Mouse (Mus musculus): ENCODE data around the gene Gabra1.

Gene Gabra1

DNA sequence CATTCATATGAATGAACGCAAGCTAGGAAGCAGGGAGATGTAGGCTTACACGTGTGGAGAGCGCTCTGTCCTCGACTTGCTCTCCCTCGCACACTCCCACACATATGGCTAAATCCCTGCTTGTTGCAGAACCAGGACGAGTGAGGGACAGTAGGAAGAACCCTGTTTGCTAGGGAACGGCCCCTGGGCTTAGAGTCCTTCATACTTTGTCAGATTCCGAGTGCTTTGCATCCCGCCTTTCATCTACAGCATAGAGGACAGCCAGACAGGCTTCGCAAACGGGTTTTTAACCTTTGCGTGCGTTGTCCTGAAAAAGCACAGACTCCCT is at the start of gene Gabra1:
TSS of gene Gabra1 (minus strand) at position 106 of the 328 bp plus-strand sequence.
- no peak for DNase-seq (ENCODE audit: low spot score)

DNA sequence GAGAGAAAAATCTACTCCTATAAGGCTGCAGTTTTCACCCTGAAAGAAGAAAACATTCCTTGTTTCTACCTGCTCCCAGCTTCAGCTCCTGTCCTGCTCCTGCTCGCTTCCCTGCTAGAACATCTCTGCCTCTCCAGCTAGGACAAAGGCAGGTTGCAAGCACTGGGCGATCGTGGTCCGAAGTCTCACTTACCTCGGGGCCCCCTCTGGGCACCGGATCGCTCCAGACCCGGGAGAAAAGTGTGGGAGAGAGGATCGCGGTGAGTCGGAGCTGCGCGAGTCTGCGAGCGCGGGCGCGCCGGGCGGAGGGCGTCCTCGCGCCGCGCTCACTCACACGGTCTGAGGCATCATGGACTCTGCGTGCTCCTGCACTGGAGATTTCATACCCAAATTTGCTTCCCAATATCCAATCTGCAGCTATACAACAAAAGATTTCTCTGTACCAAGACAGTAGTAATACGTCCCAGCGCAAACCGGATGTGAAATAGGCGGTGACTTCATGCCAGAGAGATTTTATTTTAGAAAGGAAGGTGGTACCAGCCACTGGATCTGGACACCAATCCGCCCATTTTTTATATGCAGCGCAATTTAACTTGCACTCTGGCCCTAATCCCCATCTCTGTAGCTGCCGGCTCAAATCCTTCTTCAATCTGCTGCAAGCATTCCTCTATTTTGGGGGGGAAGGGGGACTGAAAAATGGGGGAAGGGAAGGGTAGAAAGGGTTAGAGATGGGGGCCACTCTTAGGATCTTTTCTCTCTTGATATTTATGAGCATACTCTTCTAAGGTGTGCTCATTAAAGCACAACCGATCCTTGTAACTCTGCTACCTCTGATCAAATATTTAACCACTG is 531 bp downstream of the Gabra1 start:
- DNase-seq (ENCODE audit: low spot score) = no peak

DNA sequence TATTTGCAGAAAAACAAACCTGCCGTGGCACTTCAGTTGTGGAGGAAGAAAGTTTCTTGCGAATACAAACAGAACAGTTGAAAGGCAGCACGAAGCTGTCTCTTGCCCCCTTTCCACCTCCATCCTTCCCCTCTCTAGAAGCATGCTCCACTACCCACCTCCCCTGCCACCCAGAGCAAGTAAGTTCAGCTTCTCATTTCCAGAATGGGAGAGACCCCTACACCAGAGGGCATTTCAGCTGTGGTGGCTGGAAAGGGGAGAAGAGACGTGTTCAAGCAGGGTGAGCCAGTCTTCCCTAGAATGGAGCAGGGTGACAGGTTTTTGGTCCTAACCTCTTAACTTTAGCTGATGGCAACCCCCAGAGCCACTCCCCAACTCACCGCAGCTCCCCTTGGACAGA is 1.3 kb downstream of the Gabra1 start:
- no peak for DNase-seq (ENCODE audit: low spot score)

DNA sequence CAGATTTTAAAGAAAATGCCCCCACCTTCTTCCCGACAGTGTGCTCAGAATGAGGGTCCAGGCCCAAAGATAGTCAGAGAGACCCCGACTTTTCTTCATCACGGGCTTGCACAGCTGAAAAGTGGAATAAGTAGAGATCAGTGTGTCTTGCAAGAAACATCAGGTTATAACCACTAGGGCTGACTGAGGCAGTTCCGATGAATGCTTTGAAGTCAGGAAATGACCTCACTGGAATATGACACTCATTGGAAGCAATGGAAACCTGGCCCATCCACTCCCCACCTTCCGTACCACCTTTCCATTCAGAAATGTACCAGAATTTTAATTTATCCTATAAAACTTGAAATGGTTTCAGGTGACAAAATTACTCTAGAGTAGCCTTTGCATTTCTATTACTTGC is 3.2 kb downstream of the Gabra1 start:
- DNase-seq (ENCODE audit: low spot score) = no peak

DNA sequence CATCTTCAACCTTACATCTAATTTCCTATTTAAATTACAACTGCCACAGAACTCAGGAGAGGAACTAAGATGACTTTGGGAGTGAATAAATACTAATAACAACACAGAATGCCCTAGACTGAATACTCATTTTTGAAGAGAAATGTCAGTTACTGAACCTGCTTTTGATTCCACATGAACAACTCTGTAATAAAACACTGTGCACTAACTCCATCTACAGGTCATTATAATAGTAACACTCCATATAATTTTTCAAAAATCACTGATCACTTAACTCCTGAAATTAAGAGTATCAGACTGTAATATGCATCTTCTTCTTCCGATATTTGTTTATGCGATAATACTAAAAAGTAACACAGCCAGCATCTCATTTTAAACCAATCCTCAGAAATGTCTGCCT is 4.4 kb downstream of the Gabra1 start:
- DNase-seq (ENCODE audit: low spot score) = no peak

DNA sequence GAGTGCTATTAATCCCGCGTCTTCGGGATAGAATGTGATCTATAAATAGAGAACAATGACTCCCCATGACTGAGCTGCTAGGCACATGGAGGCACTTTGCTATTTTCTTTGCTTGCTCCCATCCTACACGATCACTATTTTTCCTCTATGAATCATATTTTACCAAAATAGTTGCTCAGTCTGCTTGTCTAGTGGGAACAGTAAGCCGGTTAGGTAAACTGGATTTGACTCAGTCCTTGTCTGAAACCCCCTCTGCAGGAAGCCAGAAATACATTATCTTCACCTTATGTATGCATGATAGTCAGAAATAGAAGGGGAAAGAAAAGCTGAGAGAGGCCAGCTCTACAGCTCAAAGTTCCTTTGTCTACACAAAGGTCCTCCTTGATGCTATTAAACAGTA is 31.3 kb downstream of the Gabra1 start:
- no peak for DNase-seq (ENCODE audit: low spot score)

DNA sequence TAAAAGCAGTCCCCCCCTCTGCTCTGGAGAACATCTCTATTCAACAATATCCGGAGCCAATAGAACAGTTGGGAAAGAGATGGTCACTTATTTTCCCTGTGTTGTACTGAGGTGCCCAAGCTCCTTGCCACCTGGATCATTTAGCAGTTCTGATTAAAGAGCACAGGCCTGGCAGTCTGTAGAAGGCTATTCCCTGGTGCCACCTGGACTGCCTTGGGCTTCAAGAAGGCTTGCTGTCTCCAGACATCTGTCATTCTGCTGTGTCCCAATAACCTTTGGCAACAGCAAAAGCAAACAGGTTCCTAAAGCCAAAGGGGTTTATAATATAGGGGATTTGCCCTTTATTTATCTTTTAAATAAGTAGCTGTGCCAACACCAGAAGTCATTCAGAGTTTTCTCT is 65.8 kb downstream of the Gabra1 start:
- DNase-seq (ENCODE audit: low spot score) = no peak

DNA sequence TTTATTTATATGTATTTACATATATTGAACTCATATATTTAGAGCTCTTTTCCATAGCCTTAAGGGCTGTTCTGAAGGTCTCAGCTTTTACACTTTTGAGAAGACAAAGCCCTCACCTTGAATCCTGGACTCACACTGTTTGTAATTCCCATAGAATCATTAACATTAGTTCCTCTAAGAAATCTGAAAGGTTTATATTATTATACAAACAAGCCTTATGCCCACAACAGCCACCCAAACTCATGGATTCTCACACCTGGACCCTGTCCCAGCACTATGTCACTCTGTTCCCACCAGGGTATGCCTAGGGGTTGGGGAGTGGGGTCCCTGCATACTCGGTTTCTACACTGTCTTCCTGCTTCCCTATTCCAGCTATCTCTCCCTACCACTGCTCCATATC is 72.7 kb downstream of the Gabra1 start:
- DNase-seq (ENCODE audit: low spot score) = no peak

DNA sequence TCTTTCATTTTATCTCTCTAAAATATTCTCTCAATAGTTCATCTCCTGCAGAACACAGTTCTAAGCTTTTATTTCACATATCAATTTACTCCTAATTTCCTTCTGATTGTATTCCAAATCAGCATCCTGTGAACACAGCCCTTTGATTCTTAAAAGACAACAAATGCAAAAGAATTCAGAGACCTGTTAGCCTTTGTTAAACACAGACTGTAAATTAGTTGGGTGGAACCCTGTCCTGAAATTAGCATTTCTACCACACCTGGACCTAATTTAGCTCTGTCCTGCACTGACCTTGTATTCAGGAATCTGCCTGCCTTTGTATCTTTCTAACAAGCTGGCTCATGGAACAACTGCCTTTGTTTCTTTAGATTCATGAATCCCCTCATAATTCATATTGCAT is 73.1 kb downstream of the Gabra1 start:
- DNase-seq (ENCODE audit: low spot score) = no peak

DNA sequence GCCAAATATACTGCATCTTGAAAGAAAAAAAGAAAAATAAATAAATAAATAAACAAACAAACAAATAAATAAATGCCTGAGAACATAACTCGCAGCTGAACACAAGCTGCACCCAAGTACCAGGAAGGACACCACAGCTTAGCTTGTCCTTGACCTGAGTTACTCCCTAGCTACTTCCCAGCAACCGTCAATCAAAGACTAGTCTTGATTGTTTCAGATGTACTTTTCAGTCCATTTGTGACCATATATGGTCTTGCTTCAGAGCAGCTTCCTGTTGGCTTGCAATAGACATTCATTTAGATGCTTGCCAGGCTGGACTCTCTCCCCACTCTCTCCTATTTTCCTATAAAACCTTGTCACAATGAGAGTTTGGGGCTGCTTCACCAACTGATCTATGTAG is 87.2 kb downstream of the Gabra1 start:
- DNase-seq (ENCODE audit: low spot score) = no peak

Data from adipocyte (in vitro differentiated cells).